Mouse (Mus musculus) embryonic fibroblast, embryonic 13.5 days (primary cell): ENCODE measurements at regions not wholly inside any gene's neighbourhood (a gene's known extent, or its start where the extent isn't known, plus 50 kb on each side); places are given as distances from the start of the nearest gene placed in this dataset.

Experiments used
- CTCF ChIP-seq: IDR thresholded peaks from 2 replicates; pipeline ENCODE4 v1.5.1; 2011; ENCODE audit warnings: mild to moderate bottlenecking, control low read depth, low read length, moderate library complexity, borderline replicate concordance; ENCODE audit not compliant: insufficient read depth
- POLR2A ChIP-seq: IDR thresholded peaks from 2 replicates; pipeline ENCODE4 v1.6.1; 2011; ENCODE audit warnings: low read depth, mild to moderate bottlenecking, control low read depth, low read length, moderate library complexity

GRCm38 (mm10) chr12:15520783-15521407 lies 295.8 kb downstream of the Trib2 start:
- TF ChIP-seq CTCF (no peak), POLR2A (no peak)
